Mouse (Mus musculus): Measurements from ENCODE around the gene Nupl1. TPM values are rescaled to one million over a fixed set of nuclear protein-coding genes. Genes with fewer than 3 reads are reported as not detected.

The Nupl1 gene
- total RNA-seq (2012; rRNA removed) (not detected in 2 replicates), total RNA-seq (2014; rRNA removed) (not detected in 2 replicates), polyA plus RNA-seq (2012; ENCODE audit: insufficient read length, low read depth) (not detected in 2 replicates)

DNA sequence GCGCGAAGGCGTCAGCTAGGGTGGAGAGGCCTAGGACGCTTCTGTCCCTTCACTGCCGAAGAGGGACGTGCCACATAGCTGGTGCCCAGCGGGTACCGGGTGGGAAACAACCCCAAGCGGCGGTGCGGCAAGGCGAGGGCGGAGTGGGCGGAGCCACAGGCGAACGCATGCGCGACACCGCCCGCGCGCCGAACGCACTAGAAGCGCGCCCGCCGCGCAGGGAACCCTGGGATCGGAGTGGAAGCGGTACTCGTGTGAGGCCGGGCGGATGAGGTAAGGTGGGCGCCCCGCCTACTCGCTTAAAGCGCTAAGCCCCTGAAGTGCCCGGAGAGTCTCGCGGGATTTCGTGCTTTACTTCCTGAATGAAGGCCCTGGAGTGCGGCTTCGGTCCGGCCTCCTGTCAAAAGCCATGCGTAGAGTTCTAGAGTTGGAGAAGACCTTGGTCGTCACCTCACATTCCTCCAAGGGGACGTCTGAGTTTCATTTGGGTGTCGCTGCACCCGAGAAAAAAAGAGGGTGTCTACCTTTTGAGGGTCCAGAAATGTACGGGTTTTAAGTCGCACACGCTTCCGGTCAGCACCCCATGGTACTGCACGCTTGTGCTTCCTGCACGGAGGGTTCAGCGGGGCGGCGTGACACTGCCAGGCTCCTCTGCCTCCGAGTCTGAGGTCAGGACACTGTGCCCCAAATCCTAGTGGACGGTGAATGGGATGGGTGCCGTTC lies at the start of gene Nupl1, which contains the start of gene Gm49336:
Gene Nupl1 (minus strand): TSS at position 151 of the 723 bp plus-strand sequence.
Gene Gm49336 (minus strand): TSS at position 227 of the 723 bp plus-strand sequence.
- no peaks in the 10 kb centered on the region for H3K27me3 ChIP-seq (replicated peaks)
- H3K27ac ChIP-seq (ENCODE audit: insufficient read depth, low read depth), result peak within 1 kb of the TSS; percentile 82
- dilution Hi-C loops (cut with MboI; ENCODE audit: extremely low pct_ligation_motif_present, extremely low pct_unique_long_range_greater_than_20kb, low sequenced_read_pairs), result no loop called here
- DNase-seq (ENCODE audit: extremely low read depth), result peak; percentile 99
- peaks cover 0 to 12% of the 10 kb centered on the region in 2 experiments for H3K36me3 ChIP-seq (replicated peaks in 1 of 2; ENCODE audit: control insufficient read depth in 1 of 2, insufficient read depth in 1 of 2, low read length in 1 of 2)
- peaks cover 11 to 25% of the 10 kb centered on the region in 2 experiments for H3K4me1 ChIP-seq (ENCODE audit: control insufficient read depth in 1 of 2, insufficient read depth in 2 of 2)
- H3K9ac ChIP-seq (ENCODE audit: insufficient read depth, low read depth), result peak within 1 kb of the TSS; percentile 94
- peak within 1 kb of the TSS; percentile 98 to 99 (median 98) for H3K4me3 ChIP-seq (replicated peaks in 1 of 3; ENCODE audit: low read depth in 2 of 3, low read length in 2 of 3, poor library complexity in 1 of 3)
- H3K79me2 ChIP-seq (replicated peaks; ENCODE audit: control insufficient read depth, extremely low read depth, insufficient read depth, poor library complexity, severe bottlenecking), result peaks cover 37% of the 10 kb centered on the region
- TF ChIP-seq SMC3 (IDR thresholded peaks at IDR 0.05; ENCODE audit: low read depth, low read length) (no peak), KAT2A (IDR thresholded peaks at IDR 0.05; ENCODE audit: insufficient replicate concordance, low read length) (peak; percentile 86), NELFE (IDR thresholded peaks at IDR 0.05; ENCODE audit: low read depth, low read length) (peak; percentile 95), ETS1 (conservative IDR thresholded peaks at IDR 0.05; ENCODE audit: low read depth, low read length) (peak; percentile 40; the same call in 1 of the 2 replicates), MEF2A (IDR thresholded peaks at IDR 0.05; ENCODE audit: borderline replicate concordance, low read depth, low read length) (0 out of 2 replicates have a peak, but pooled peaks have one; percentile 26), JUN (IDR thresholded peaks at IDR 0.05; ENCODE audit: insufficient read depth, low read depth, low read length) (no peak), CHD1 (IDR thresholded peaks at IDR 0.05; ENCODE audit: low read depth, low read length) (no peak), MAFK (IDR thresholded peaks at IDR 0.05; ENCODE audit: insufficient replicate concordance, low read length) (no peak), BHLHE40 (IDR thresholded peaks at IDR 0.05; ENCODE audit: low read depth, low read length) (peak; percentile 17; the same call in 1 of the 2 replicates), MYC (IDR thresholded peaks at IDR 0.05; ENCODE audit: low read depth, low read length) (peak; percentile 93), SIN3A (IDR thresholded peaks at IDR 0.05; ENCODE audit: low read length) (peak; percentile 59; the same call in 1 of the 2 replicates), TCF12 (IDR thresholded peaks at IDR 0.05; ENCODE audit: low read depth, low read length) (peak; percentile 90), CHD2 (IDR thresholded peaks at IDR 0.05; ENCODE audit: low read length) (peak; percentile 99), EP300 (IDR thresholded peaks at IDR 0.05; ENCODE audit: low read length) (no peak), RCOR1 (conservative IDR thresholded peaks at IDR 0.05; ENCODE audit: low read depth, low read length) (0 out of 2 replicates have a peak, but pooled peaks have one; percentile 15), GABPA (IDR thresholded peaks at IDR 0.05; ENCODE audit: insufficient replicate concordance, low read depth, low read length) (no peak), NRF1 (IDR thresholded peaks at IDR 0.05; ENCODE audit: low read depth, low read length) (peak; percentile 99), E2F4 (IDR thresholded peaks at IDR 0.05; ENCODE audit: insufficient replicate concordance, low read depth, low read length) (peak; percentile 72; the same call in 1 of the 2 replicates), JUND (conservative IDR thresholded peaks at IDR 0.05; ENCODE audit: low read depth, low read length) (no peak), USF2 (conservative IDR thresholded peaks at IDR 0.05; ENCODE audit: low read depth, low read length) (no peak), MAX (IDR thresholded peaks at IDR 0.05; ENCODE audit: low read length) (peak; percentile 61; the same call in 1 of the 2 replicates), RAD21 (IDR thresholded peaks at IDR 0.05; ENCODE audit: low read depth, low read length) (no peak), ZNF384 (IDR thresholded peaks at IDR 0.05; ENCODE audit: low read depth, low read length) (no peak), MAZ (IDR thresholded peaks at IDR 0.05; ENCODE audit: low read depth, low read length) (no peak; the same call in 1 of the 2 replicates), IRF4 (IDR thresholded peaks at IDR 0.05; ENCODE audit: low read depth, low read length) (peak; percentile 60), UBTF (IDR thresholded peaks at IDR 0.05; ENCODE audit: low read depth, low read length) (no peak; the same call in 1 of the 2 replicates), POLR2A (IDR thresholded peaks at IDR 0.05; ENCODE audit: low read depth, low read length) (peak; percentile 98), ZC3H11A (IDR thresholded peaks at IDR 0.05; ENCODE audit: low read depth, low read length) (no peak), POLR2AphosphoS2 (IDR thresholded peaks at IDR 0.05; ENCODE audit: low read depth, low read length) (no peak), MXI1 (IDR thresholded peaks at IDR 0.05; ENCODE audit: low read depth, low read length) (peak; percentile 90), USF1 (IDR thresholded peaks at IDR 0.05; ENCODE audit: low read depth, low read length) (no peak), HCFC1 (IDR thresholded peaks at IDR 0.05; ENCODE audit: low read depth, low read length) (peak; percentile 86), ZMIZ1 (IDR thresholded peaks at IDR 0.05; ENCODE audit: low read depth, low read length) (peak; percentile 84; the same call in 1 of the 2 replicates), CTCF (conservative IDR thresholded peaks at IDR 0.05 in 1 of 2, IDR thresholded peaks at IDR 0.05 in 1 of 2; ENCODE audit: low read depth in 2 of 2, low read length in 2 of 2) (no peak), PAX5 (IDR thresholded peaks at IDR 0.05; ENCODE audit: low read length) (no peak), ZKSCAN1 (IDR thresholded peaks at IDR 0.05; ENCODE audit: borderline replicate concordance, low read depth, low read length) (no peak), TBP (conservative IDR thresholded peaks at IDR 0.05; ENCODE audit: low read depth, low read length) (peak; percentile 90), ELF1 (IDR thresholded peaks at IDR 0.05; ENCODE audit: low read depth, low read length) (peak; percentile 95)
- no peaks in the 10 kb centered on the region for H3K9me3 ChIP-seq (replicated peaks; ENCODE audit: low read length)
- peak within 1 kb of the TSS; percentile 99 for H3K4me2 ChIP-seq (ENCODE audit: insufficient read depth, low read depth, poor library complexity, severe bottlenecking)
- in situ Hi-C loops (cut with MboI; ENCODE audit: low pct_ligation_motif_present, low pct_unique_long_range_greater_than_20kb, low sequenced_read_pairs), result loop anchor here (25.0 kb wide), 1 partner anchor 486 kb away; no protein-coding TSS in a partner anchor
